Mouse (Mus musculus) heart, postnatal 10 days (tissue): ENCODE data around the gene Sorbs2. TPM values are rescaled to one million over a fixed set of nuclear protein-coding genes. Genes with fewer than 3 reads are reported as not detected.

ENCODE experiments used
- DNase-seq, 2 experiments: peaks; one replicate each; pipeline ENCODE4 v3.0.0; 2021
- intact Hi-C: fragments of 180-260 bp; cut with DNase I; formaldehyde crosslinking; loops from one replicate; pipeline ENCODE4 v1.15.1; 2025
- total RNA-seq, 2 experiments: library from RNA; stranded (reverse); gene quantifications; 2 replicates each; pipeline ENCODE4 v1.2.3; 2021

The Sorbs2 gene
- total RNA-seq, 2 experiments from 2014 or later = 665 to 789 TPM

- intact Hi-C loops = no loop called here
- no peak for DNase-seq
These were observed 57.6 kb downstream of the Sorbs2 start for GRCm38 (mm10) chr8:45565189-45565588.

GRCm38 (mm10) chr8:45570117-45570516, 62.5 kb downstream of the Sorbs2 start:
- intact Hi-C loops = no loop called here
- no peak for DNase-seq

- intact Hi-C loops = no loop called here
- DNase-seq = peak; percentile 60 to 66
These were observed 72.3 kb downstream of the Sorbs2 start for GRCm38 (mm10) chr8:45579714-45580543.

- DNase-seq = no peak
- intact Hi-C loops = no loop called here
These were observed 72.9 kb downstream of the Sorbs2 start for GRCm38 (mm10) chr8:45580544-45580866.

- intact Hi-C loops = no loop called here
- DNase-seq = peak in 1 of 2 experiments; percentile 26
These were observed 76.3 kb downstream of the Sorbs2 start for GRCm38 (mm10) chr8:45583856-45584255.

GRCm38 (mm10) chr8:45584390-45585052, 76.9 kb downstream of the Sorbs2 start:
- intact Hi-C loops = no loop called here

GRCm38 (mm10) chr8:45585158-45585557, 77.6 kb downstream of the Sorbs2 start:
- intact Hi-C loops = no loop called here

More at GRCm38 (mm10) chr8:45584390-45585052, 76.9 kb downstream of the Sorbs2 start:
- no peak for DNase-seq

GRCm38 (mm10) chr8:45587011-45587410, 79.4 kb downstream of the Sorbs2 start:
- intact Hi-C loops = no loop called here
- DNase-seq = no peak

More at GRCm38 (mm10) chr8:45585158-45585557, 77.6 kb downstream of the Sorbs2 start:
- peak in 1 of 2 experiments; percentile 12 for DNase-seq

GRCm38 (mm10) chr8:45591888-45592287, 84.3 kb downstream of the Sorbs2 start:
- intact Hi-C loops = no loop called here
- no peak for DNase-seq

GRCm38 (mm10) chr8:45593711-45594110, 86.1 kb downstream of the Sorbs2 start:
- intact Hi-C loops = no loop called here
- DNase-seq = no peak

GRCm38 (mm10) chr8:45595983-45596382, 88.4 kb downstream of the Sorbs2 start:
- intact Hi-C loops = loop anchor here (5.0 kb wide), 1 partner anchor 61 kb away; no protein-coding TSS in a partner anchor
- no peak for DNase-seq

- DNase-seq = no peak
- intact Hi-C loops = loop anchor here (5.0 kb wide), 1 partner anchor 61 kb away; no protein-coding TSS in a partner anchor
These were observed 89.0 kb downstream of the Sorbs2 start for GRCm38 (mm10) chr8:45596591-45596990.

GRCm38 (mm10) chr8:45597631-45598420, 90.2 kb downstream of the Sorbs2 start:
- intact Hi-C loops = loop anchor here (5.0 kb wide), 1 partner anchor 59 kb away; no protein-coding TSS in a partner anchor
- peak; percentile 48 to 55 for DNase-seq

GRCm38 (mm10) chr8:45598883-45599282, 91.3 kb downstream of the Sorbs2 start:
- intact Hi-C loops = loop anchor here (5.0 kb wide), 1 partner anchor 58 kb away; no protein-coding TSS in a partner anchor
- DNase-seq = no peak

GRCm38 (mm10) chr8:45602019-45602418, 94.4 kb downstream of the Sorbs2 start:
- DNase-seq = peak; percentile 57 to 61

GRCm38 (mm10) chr8:45605419-45605818, 97.8 kb downstream of the Sorbs2 start:
- intact Hi-C loops = no loop called here
- DNase-seq = no peak

More at GRCm38 (mm10) chr8:45602019-45602418, 94.4 kb downstream of the Sorbs2 start:
- intact Hi-C loops = no loop called here

- peak; percentile 53 to 71 for DNase-seq
- intact Hi-C loops = no loop called here
These were observed 99.4 kb downstream of the Sorbs2 start for GRCm38 (mm10) chr8:45607012-45607411.

- no peak for DNase-seq
- intact Hi-C loops = no loop called here
These were observed 100.8 kb downstream of the Sorbs2 start for GRCm38 (mm10) chr8:45608413-45608812.

- DNase-seq = no peak
- intact Hi-C loops = no loop called here
These were observed 103.0 kb downstream of the Sorbs2 start for GRCm38 (mm10) chr8:45610426-45611215.

GRCm38 (mm10) chr8:45611320-45611719, 103.7 kb downstream of the Sorbs2 start:
- no peak for DNase-seq
- intact Hi-C loops = no loop called here
